Mouse (Mus musculus) spleen, adult 12 weeks (tissue): ENCODE results near the gene Sprr2i.

ENCODE experiments used
- DNase-seq: peaks from one replicate; pipeline ENCODE4 v3.0.0; 2022; ENCODE audit warnings: low spot score

Sprr2i gene

GRCm38 (mm10) chr3:92407691-92408090 lies at the start of gene Sprr2i:
Gene Sprr2i, plus strand, starts transcription at chr3:92407991.
- no peak for DNase-seq

- no peak for DNase-seq
Observed at GRCm38 (mm10) chr3:92361619-92362018, 46.2 kb upstream of the Sprr2i start.

- DNase-seq = no peak
Observed at GRCm38 (mm10) chr3:92364887-92365286, 42.9 kb upstream of the Sprr2i start, which contains the start of gene Sprr2f. Gene Sprr2f, plus strand, starts transcription at chr3:92365187.

GRCm38 (mm10) chr3:92373613-92374012 lies 34.2 kb upstream of the Sprr2i start:
- no peak for DNase-seq

- DNase-seq = no peak
Observed at GRCm38 (mm10) chr3:92385385-92385784, 22.4 kb upstream of the Sprr2i start, which contains the start of gene Sprr2h. Gene Sprr2h, plus strand, starts transcription at chr3:92385685.

- DNase-seq = no peak
Observed at GRCm38 (mm10) chr3:92394301-92394700, 13.5 kb upstream of the Sprr2i start.

GRCm38 (mm10) chr3:92417782-92418181 lies 10.0 kb downstream of the Sprr2i start, which contains the start of gene Sprr2j-ps:
Gene Sprr2j-ps, plus strand, starts transcription at chr3:92418082.
- DNase-seq = no peak

- DNase-seq = no peak
Observed at GRCm38 (mm10) chr3:92429323-92429722, 21.5 kb downstream of the Sprr2i start, which contains the start of gene Gm9774. Gene Gm9774, minus strand, starts transcription at chr3:92429423.

- no peak for DNase-seq
Observed at GRCm38 (mm10) chr3:92432282-92432681, 24.5 kb downstream of the Sprr2i start, which contains the start of gene Sprr2k. Gene Sprr2k, plus strand, starts transcription at chr3:92432582.

- DNase-seq = no peak
Observed at GRCm38 (mm10) chr3:92438689-92439088, 30.9 kb downstream of the Sprr2i start, which contains the start of gene Sprr1b. Gene Sprr1b, minus strand, starts transcription at chr3:92438789.

- DNase-seq = no peak
Observed at GRCm38 (mm10) chr3:92440177-92440576, 32.4 kb downstream of the Sprr2i start.

- DNase-seq = no peak
Observed at GRCm38 (mm10) chr3:92455151-92455550, 47.4 kb downstream of the Sprr2i start.

GRCm38 (mm10) chr3:92458620-92459019 lies 50.8 kb downstream of the Sprr2i start, which contains the start of gene Sprr3:
Gene Sprr3, minus strand, starts transcription at chr3:92458720.
- DNase-seq = no peak
